In the genomic region with DNA sequence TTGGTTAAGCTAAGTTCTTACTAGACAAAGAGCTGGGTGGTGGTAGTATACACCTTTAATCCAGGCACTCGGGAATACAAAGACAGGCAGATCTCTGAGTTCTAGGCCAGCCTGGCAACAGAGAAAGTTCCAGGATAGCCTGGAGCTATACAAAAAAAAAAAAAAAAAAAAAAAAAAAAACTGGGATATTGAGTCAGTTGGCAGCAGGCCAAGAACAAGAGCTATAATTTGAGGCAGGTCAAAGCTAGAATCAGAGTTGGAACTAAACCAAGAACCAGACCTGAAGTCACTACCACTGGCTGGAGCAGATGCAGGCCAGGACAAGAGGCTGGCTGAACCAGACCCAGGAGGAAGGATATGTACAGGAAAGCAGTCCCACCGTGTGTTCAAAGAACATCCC, we compare ENCODE assay signal across 30 mouse cellular contexts. TPM values are rescaled to one million over a fixed set of nuclear protein-coding genes. Genes with fewer than 3 reads are reported as not detected.
DNase-seq lines count a peak whose midpoint lies in the region; ATAC-seq and TF ChIP-seq lines count a peak whose summit lies in the region.
"Had no signal": no experiment of that assay in that cellular context is flagged by ENCODE, and none has a peak within 500 bp of the region (broad histone marks: within the 10 kb centered on the region; RNA-seq: fewer than 3 reads in every experiment).

No protein-coding gene starts in this region.

- no peak overlapping the region for H3K4me2 ChIP-seq in embryonic facial prominence, embryonic 14.5 days (ENCODE audit: low read depth, low read length)
- no peak overlapping the region for H3K4me2 ChIP-seq in intestine, embryonic 15.5 days (replicated peaks)
- no peak overlapping the region for H3K4me2 ChIP-seq in stomach, embryonic 16.5 days (ENCODE audit: low read depth, low read length)
- H3K4me2 ChIP-seq: forebrain, embryonic 13.5 days; hindbrain, embryonic 12.5 days; limb, embryonic 13.5 days; liver, embryonic 15.5 days; lung, embryonic 15.5 days; midbrain, embryonic 12.5 days; neural tube, embryonic 12.5 days had no signal

- no peak overlapping the region for H3K27ac ChIP-seq in embryonic facial prominence, embryonic 14.5 days (replicated peaks; ENCODE audit: low read depth, low read length)
- H3K27ac ChIP-seq in embryonic facial prominence, embryonic 10.5 days (replicated peaks): no peak overlapping the region
- no peak overlapping the region for H3K27ac ChIP-seq in ES-E14 (ENCODE audit: insufficient read depth, low read depth, low read length, poor library complexity, severe bottlenecking)
- no peak overlapping the region for H3K27ac ChIP-seq in intestine, embryonic 15.5 days
- peak overlapping the region; percentile 29; the same call in 1 of the 2 replicates for H3K27ac ChIP-seq in stomach, embryonic 16.5 days (ENCODE audit: low read length)
- no peak overlapping the region for H3K27ac ChIP-seq in left cerebral cortex, adult 2 months
- H3K27ac ChIP-seq: forebrain, embryonic 13.5 days; hindbrain, embryonic 12.5 days; hindbrain, postnatal 0 days; limb, embryonic 13.5 days; liver, embryonic 15.5 days; lung, embryonic 15.5 days; midbrain, embryonic 12.5 days; neural tube, embryonic 12.5 days had no signal

- peak; percentile 64 for DNase-seq in embryonic facial prominence, embryonic 14.5 days (ENCODE audit: low spot score)
- no peak for DNase-seq in embryonic facial prominence, embryonic 10.5 days (ENCODE audit: low spot score)
- no peak for DNase-seq in ES-E14 (ENCODE audit: low read depth, low spot score)
- no peak for DNase-seq in left cerebral cortex, adult 2 months (ENCODE audit: extremely low spot score in 1 of 2, low spot score in 2 of 2)
- DNase-seq in heart, postnatal 36 days: no peak
- DNase-seq: adrenal gland, postnatal 14 days; cerebellum, adult 9-11 months; gastrocnemius, postnatal 10 days; heart, postnatal 14 days; kidney, adult 11 months; kidney, postnatal 14 days; layer of hippocampus, adult 9-11 months; right cerebral cortex, adult 18-20 months; right cerebral cortex, postnatal 4 days; thymus, postnatal 14 days had no signal

- H3K9me3 ChIP-seq in embryonic facial prominence, embryonic 14.5 days (ENCODE audit: control insufficient read depth, low read length): no peaks in the 10 kb centered on the region
- H3K9me3 ChIP-seq in embryonic facial prominence, embryonic 10.5 days: no peaks in the 10 kb centered on the region
- no peaks in the 10 kb centered on the region for H3K9me3 ChIP-seq in ES-E14 (ENCODE audit: control insufficient read depth, insufficient read depth, low read depth, low read length)
- no peaks in the 10 kb centered on the region for H3K9me3 ChIP-seq in intestine, embryonic 15.5 days
- no peaks in the 10 kb centered on the region for H3K9me3 ChIP-seq in stomach, embryonic 16.5 days (replicated peaks; ENCODE audit: control insufficient read depth, low read length)
- H3K9me3 ChIP-seq: forebrain, embryonic 13.5 days; G1E; hindbrain, embryonic 12.5 days; limb, embryonic 13.5 days; liver, embryonic 15.5 days; lung, embryonic 15.5 days; midbrain, embryonic 12.5 days; neural tube, embryonic 12.5 days had no signal

- H3K9ac ChIP-seq in embryonic facial prominence, embryonic 14.5 days (ENCODE audit: low read depth, low read length): no peak overlapping the region
- H3K9ac ChIP-seq in ES-E14 (ENCODE audit: insufficient read depth, low read depth, low read length, poor library complexity, severe bottlenecking): no peak overlapping the region
- no peak overlapping the region for H3K9ac ChIP-seq in intestine, embryonic 15.5 days
- no peak overlapping the region for H3K9ac ChIP-seq in stomach, embryonic 16.5 days (ENCODE audit: low read length)
- H3K9ac ChIP-seq: forebrain, embryonic 13.5 days; hindbrain, embryonic 12.5 days; limb, embryonic 13.5 days; liver, embryonic 15.5 days; lung, embryonic 15.5 days; midbrain, embryonic 12.5 days; neural tube, embryonic 12.5 days had no signal

- 0 out of 2 replicates have a peak, but pooled peaks cover 3% of the 10 kb centered on the region for H3K4me1 ChIP-seq in embryonic facial prominence, embryonic 14.5 days (ENCODE audit: control insufficient read depth, insufficient read depth, low read length)
- H3K4me1 ChIP-seq in embryonic facial prominence, embryonic 10.5 days: peaks cover 7% of the 10 kb centered on the region
- H3K4me1 ChIP-seq in ES-E14 (ENCODE audit: control insufficient read depth in 2 of 2, insufficient read depth in 2 of 2, low read length in 2 of 2, poor library complexity in 1 of 2): peaks cover 0 to 4% of the 10 kb centered on the region in 2 experiments; a peak in 1 of 4 replicates
- peaks cover 8% of the 10 kb centered on the region; the same call in 1 of the 2 replicates for H3K4me1 ChIP-seq in intestine, embryonic 15.5 days (replicated peaks)
- peaks cover 4% of the 10 kb centered on the region; the same call in 1 of the 2 replicates for H3K4me1 ChIP-seq in stomach, embryonic 16.5 days (ENCODE audit: control insufficient read depth, insufficient read depth, low read length)
- H3K4me1 ChIP-seq: liver, embryonic 15.5 days; lung, embryonic 15.5 days had no signal

- no peak for ATAC-seq in embryonic facial prominence, embryonic 14.5 days (ENCODE audit: low read depth)
- ATAC-seq in intestine, embryonic 15.5 days: peak; percentile 44
- peak; percentile 69; the same call in 1 of the 2 replicates for ATAC-seq in stomach, embryonic 16.5 days (ENCODE audit: insufficient read depth, low FRiP score)
- ATAC-seq: forebrain, embryonic 13.5 days; hindbrain, postnatal 0 days had no signal

- H3K4me3 ChIP-seq in embryonic facial prominence, embryonic 14.5 days (ENCODE audit: low read depth, low read length): no peak overlapping the region
- H3K4me3 ChIP-seq in embryonic facial prominence, embryonic 10.5 days: no peak overlapping the region
- no peak overlapping the region for H3K4me3 ChIP-seq in ES-E14 (ENCODE audit: insufficient read depth in 1 of 2, low read depth in 1 of 2, low read length in 2 of 2, poor library complexity in 1 of 2, severe bottlenecking in 1 of 2)
- no peak overlapping the region for H3K4me3 ChIP-seq in intestine, embryonic 15.5 days (replicated peaks)
- no peak overlapping the region for H3K4me3 ChIP-seq in stomach, embryonic 16.5 days (replicated peaks; ENCODE audit: low read length)
- no peak overlapping the region for H3K4me3 ChIP-seq in left cerebral cortex, adult 2 months
- H3K4me3 ChIP-seq: forebrain, embryonic 13.5 days; hindbrain, embryonic 12.5 days; limb, embryonic 13.5 days; liver, embryonic 15.5 days; lung, embryonic 15.5 days; midbrain, embryonic 12.5 days; myocyte; neural tube, embryonic 12.5 days had no signal

- TF ChIP-seq CTCF in left cerebral cortex, adult 2 months (IDR thresholded peaks at IDR 0.05): no peak

- H3K36me3 ChIP-seq in embryonic facial prominence, embryonic 14.5 days (ENCODE audit: control insufficient read depth, insufficient read depth, low read length): no peaks in the 10 kb centered on the region
- no peaks in the 10 kb centered on the region for H3K36me3 ChIP-seq in embryonic facial prominence, embryonic 10.5 days (replicated peaks)
- no peaks in the 10 kb centered on the region for H3K36me3 ChIP-seq in ES-E14 (ENCODE audit: control insufficient read depth, insufficient read depth, low read length, poor library complexity, severe bottlenecking)
- H3K36me3 ChIP-seq in intestine, embryonic 15.5 days: no peaks in the 10 kb centered on the region
- H3K36me3 ChIP-seq in stomach, embryonic 16.5 days (ENCODE audit: control insufficient read depth, insufficient read depth, low read length): no peaks in the 10 kb centered on the region
- H3K36me3 ChIP-seq: G1E; hindbrain, embryonic 12.5 days; limb, embryonic 13.5 days; liver, embryonic 15.5 days; lung, embryonic 15.5 days; midbrain, embryonic 12.5 days; neural tube, embryonic 12.5 days had no signal

- in situ Hi-C loops in ES-E14 (cut with MboI; ENCODE audit: low sequenced_read_pairs in 2 of 2, unreplicated experiment in 2 of 2): no loop called here

- 69% methylated on average over 2 of the region's 2 CpGs for WGBS in embryonic facial prominence, embryonic 14.5 days
- 83% methylated on average over 2 of the region's 2 CpGs for WGBS in embryonic facial prominence, embryonic 10.5 days
- WGBS in intestine, embryonic 15.5 days: 70% methylated on average over 2 of the region's 2 CpGs
- WGBS in stomach, embryonic 16.5 days: 53% methylated on average over 2 of the region's 2 CpGs

- H3K27me3 ChIP-seq in embryonic facial prominence, embryonic 14.5 days (replicated peaks; ENCODE audit: control insufficient read depth, insufficient read depth, low read length): peaks cover 24% of the 10 kb centered on the region
- peaks cover 38% of the 10 kb centered on the region for H3K27me3 ChIP-seq in embryonic facial prominence, embryonic 10.5 days (replicated peaks; ENCODE audit: low read depth, poor library complexity, severe bottlenecking)
- H3K27me3 ChIP-seq in intestine, embryonic 15.5 days (replicated peaks): peaks cover 12% of the 10 kb centered on the region
- H3K27me3 ChIP-seq in stomach, embryonic 16.5 days (ENCODE audit: control insufficient read depth, insufficient read depth, low read length): peaks cover 13% of the 10 kb centered on the region
- H3K27me3 ChIP-seq: CH12.LX had no signal

- intact Hi-C loops in left cerebral cortex, adult 2 months (cut with DNase I): no loop called here
- intact Hi-C loops in heart, postnatal 36 days (cut with DNase I): loop anchor here (5.0 kb wide), 1 partner anchor 1738 kb away; no protein-coding TSS in a partner anchor

RNA-seq across cellular contexts. Expression of gene Mycl, which starts 14.8 kb away (rescaled TPM):
- polyA plus RNA-seq in embryonic facial prominence, embryonic 14.5 days (2014; fragmentation: Nextera tagmentation; extraction: Ambion mirVana): 26.9 and 29.3 TPM in 2 replicates
- polyA plus RNA-seq in embryonic facial prominence, embryonic 10.5 days (2016; fragmentation: Nextera tagmentation; extraction: Ambion mirVana): 33.6 and 43.0 TPM in 2 replicates
- total RNA-seq in ES-E14 (2012; rRNA removed): 6.8 and 7.3 TPM in 2 replicates
- polyA plus RNA-seq in intestine, embryonic 15.5 days (2015; fragmentation: Nextera tagmentation; extraction: Ambion mirVana): 8.4 and 9.2 TPM in 2 replicates
- polyA plus RNA-seq in stomach, embryonic 16.5 days (2015; fragmentation: Nextera tagmentation; extraction: Ambion mirVana): 13.0 and 13.8 TPM in 2 replicates
- total RNA-seq in left cerebral cortex, adult 2 months (2021): 10 to 100 TPM; 11.3 to 12.0 TPM
- under 1 TPM; 0.14 to 0.31 TPM for total RNA-seq in heart, postnatal 36 days (2021)
- polyA plus RNA-seq: G1E had no signal

RNA-seq across cellular contexts. Expression of gene Mfsd2a, which starts 19.7 kb away (rescaled TPM):
- polyA plus RNA-seq in embryonic facial prominence, embryonic 14.5 days (2014; fragmentation: Nextera tagmentation; extraction: Ambion mirVana): 5.3 and 6.6 TPM in 2 replicates
- 10.1 and 12.9 TPM in 2 replicates for polyA plus RNA-seq in embryonic facial prominence, embryonic 10.5 days (2016; fragmentation: Nextera tagmentation; extraction: Ambion mirVana)
- 3.7 and 4.3 TPM in 2 replicates for total RNA-seq in ES-E14 (2012; rRNA removed)
- 2.1 and 2.3 TPM in 2 replicates for polyA plus RNA-seq in intestine, embryonic 15.5 days (2015; fragmentation: Nextera tagmentation; extraction: Ambion mirVana)
- 5.8 and 8.4 TPM in 2 replicates for polyA plus RNA-seq in stomach, embryonic 16.5 days (2015; fragmentation: Nextera tagmentation; extraction: Ambion mirVana)
- total RNA-seq in left cerebral cortex, adult 2 months (2021): 10 to 100 TPM; 35.0 to 39.8 TPM
- total RNA-seq in heart, postnatal 36 days (2021): under 1 TPM in 1 of 2 experiments, not detected in 1; 0.42 TPM
- total RNA-seq: common myeloid progenitor, adult 5-6 weeks; heart, adult 8-10 months had no signal
- polyA plus RNA-seq: G1E had no signal

RNA-seq across cellular contexts. Expression of gene Trit1, which starts 35.7 kb away (rescaled TPM):
- 18.8 and 19.4 TPM in 2 replicates for polyA plus RNA-seq in embryonic facial prominence, embryonic 14.5 days (2014; fragmentation: Nextera tagmentation; extraction: Ambion mirVana)
- 19.0 and 21.6 TPM in 2 replicates for polyA plus RNA-seq in embryonic facial prominence, embryonic 10.5 days (2016; fragmentation: Nextera tagmentation; extraction: Ambion mirVana)
- 17.1 and 19.1 TPM in 2 replicates for total RNA-seq in ES-E14 (2012; rRNA removed)
- polyA plus RNA-seq in intestine, embryonic 15.5 days (2015; fragmentation: Nextera tagmentation; extraction: Ambion mirVana): 15.6 and 16.7 TPM in 2 replicates
- 20.1 and 21.2 TPM in 2 replicates for polyA plus RNA-seq in stomach, embryonic 16.5 days (2015; fragmentation: Nextera tagmentation; extraction: Ambion mirVana)
- 10 to 100 TPM; 17.9 to 21.8 TPM for total RNA-seq in left cerebral cortex, adult 2 months (2021)
- 1 to 10 TPM; 6.0 to 7.3 TPM for total RNA-seq in heart, postnatal 36 days (2021)
